Mouse (Mus musculus) adrenal gland, adult 8-10 months (tissue): ENCODE results near the gene Sirpa. TPM values are rescaled to one million over a fixed set of nuclear protein-coding genes. Genes with fewer than 3 reads are reported as not detected.

Source experiments
- DNase-seq: peaks from one replicate; pipeline ENCODE4 v3.0.0; 2022
- total RNA-seq, 4 experiments: library from RNA; stranded (reverse); gene quantifications; 2 replicates each; pipeline ENCODE4 v1.2.4; 2022

Sirpa gene
- total RNA-seq, 4 experiments from 2014 or later: 58.4 to 75.6 (median 70.1) TPM

DNA sequence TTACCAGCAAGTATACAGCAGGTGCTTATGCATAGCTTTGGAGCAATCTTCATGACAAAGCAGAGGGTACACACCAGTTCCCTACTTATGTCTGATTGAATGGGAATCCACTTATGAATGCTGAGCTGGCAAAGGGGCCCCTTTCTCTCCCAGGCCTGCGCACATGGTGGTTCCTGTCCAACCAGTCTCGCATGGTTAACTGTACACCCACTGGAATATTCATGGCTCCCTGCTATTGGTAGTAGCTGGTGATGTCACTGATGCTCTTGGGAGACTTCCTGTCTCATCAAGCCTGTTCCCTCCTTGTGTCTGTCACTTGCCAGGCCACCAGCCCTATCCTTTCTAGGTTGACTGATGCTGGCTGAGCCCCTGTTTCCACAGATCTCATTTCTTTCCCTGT lies 14.3 kb downstream of the Sirpa start:
- DNase-seq: no peak

- DNase-seq: no peak
Measured at GRCm38 (mm10) chr2:129613971-129614370, 21.3 kb downstream of the Sirpa start.

DNA sequence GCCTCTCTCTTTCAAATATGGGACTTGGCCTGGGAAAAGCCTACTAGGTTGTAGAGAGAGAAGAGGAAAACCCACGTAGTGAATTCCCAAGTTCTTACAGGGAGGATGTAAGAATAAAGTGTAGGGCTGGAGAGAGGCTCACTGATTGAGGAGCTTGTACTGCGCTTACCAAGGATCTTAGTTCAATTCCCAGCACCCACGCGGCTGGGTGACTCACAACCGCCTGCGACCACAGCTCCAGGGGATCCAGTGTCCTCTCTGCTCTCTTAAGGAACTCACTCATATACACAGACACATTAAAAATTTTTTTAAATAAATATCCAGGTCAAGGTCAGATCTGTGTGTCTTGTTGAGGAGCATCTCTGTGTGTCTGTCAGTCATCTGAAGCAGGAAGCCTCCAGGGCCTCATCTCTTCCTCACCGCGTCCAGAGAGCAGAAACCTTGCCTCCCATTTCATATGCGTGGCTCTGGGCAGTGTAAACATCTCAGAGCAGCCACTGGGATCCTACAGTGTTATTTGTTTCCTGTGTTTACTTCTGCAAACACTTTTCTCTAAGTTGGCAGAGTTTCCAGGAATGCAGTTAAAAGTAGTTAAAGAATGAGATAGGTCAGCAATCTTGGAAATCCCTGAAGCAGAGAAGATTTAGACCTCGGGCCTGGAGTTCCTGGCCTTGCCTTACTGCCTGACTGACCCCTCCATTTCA lies 22.0 kb downstream of the Sirpa start:
- DNase-seq: no peak

GRCm38 (mm10) chr2:129620148-129620547 lies 27.5 kb downstream of the Sirpa start:
- DNase-seq: no peak

DNA sequence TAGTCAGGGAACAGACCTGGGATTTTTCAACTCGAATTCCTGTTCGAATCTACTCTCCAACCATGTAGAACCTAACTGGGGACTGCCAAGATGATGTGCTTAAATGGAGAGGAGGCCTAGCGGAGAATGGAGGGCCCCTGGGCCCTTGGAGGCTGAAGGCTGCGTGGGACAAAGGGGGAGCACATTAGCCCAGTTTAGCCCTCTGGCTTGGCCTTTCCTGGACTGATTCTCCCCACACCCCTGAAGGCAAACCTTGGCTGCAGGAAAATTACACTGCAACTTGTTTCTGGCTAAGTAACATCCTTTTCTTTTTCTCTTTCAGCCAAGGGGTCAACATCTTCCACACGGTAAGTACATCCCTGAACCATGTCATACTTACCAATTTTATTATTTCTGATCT lies 28.2 kb downstream of the Sirpa start:
- no peak for DNase-seq

DNA sequence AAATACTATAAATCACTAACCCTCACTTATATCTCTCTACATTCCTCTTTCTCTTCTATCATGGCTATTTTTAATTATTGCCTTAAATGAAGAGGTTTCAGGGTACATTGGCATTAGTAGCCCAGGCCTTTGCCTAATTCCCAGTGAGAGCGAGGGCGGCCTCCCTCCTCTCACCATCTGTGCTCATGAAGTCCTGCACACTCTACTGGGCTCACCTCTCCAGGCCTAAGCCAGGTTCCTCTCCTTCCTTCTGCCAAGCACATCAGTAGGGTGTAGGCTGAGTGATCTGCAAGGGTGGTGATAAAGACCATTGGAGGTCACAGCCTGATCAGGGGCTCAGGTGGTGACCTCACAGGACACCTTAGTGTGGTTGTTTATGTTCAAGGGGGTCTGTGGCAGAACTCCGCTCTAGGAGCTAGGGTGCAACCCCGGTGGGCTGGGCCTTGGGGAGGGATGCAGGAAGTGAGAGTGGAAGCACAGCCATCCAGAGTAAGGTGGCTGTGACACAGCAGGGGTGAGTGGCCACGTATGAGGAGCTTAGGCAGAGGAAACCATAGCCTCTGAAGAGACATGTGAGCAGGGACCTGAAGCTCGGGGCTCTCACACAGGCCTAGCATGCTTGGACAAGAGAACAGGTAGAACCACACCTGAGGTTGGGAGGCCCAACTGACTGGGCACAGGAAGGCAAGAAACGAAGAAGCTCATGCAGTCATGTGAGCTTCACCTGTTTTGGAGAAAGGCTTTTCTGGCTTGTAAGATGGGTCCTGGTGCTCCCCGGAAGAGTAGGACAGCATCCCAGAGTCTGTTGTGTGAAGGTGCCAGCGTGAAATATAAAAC lies 29.2 kb downstream of the Sirpa start:
- no peak for DNase-seq

DNA sequence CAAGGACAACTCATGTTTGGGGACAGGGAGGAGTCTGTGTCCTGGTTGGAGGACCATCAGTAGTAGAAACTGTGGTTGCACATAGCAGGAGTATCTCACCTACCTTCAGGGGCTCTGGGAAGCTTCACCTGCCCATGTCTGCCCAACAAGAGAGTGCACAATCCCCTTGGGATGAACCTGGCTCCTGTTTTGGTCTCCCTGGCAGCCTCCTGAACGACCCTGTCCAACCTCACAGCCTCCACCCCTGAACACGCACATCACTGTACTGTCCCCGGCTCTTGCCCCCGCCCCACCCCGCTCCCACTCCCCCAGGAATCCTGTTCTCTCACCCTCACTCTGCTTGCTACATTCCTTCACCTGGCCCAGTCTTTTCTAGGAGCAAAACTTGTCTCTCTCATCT lies 30.3 kb downstream of the Sirpa start:
- DNase-seq: no peak

- DNase-seq: no peak
Measured at GRCm38 (mm10) chr2:129623771-129624170, 31.1 kb downstream of the Sirpa start.

- no peak for DNase-seq
Measured at GRCm38 (mm10) chr2:129624246-129624918, 31.7 kb downstream of the Sirpa start.

- no peak for DNase-seq
Measured at GRCm38 (mm10) chr2:129624956-129625355, 32.3 kb downstream of the Sirpa start.

DNA sequence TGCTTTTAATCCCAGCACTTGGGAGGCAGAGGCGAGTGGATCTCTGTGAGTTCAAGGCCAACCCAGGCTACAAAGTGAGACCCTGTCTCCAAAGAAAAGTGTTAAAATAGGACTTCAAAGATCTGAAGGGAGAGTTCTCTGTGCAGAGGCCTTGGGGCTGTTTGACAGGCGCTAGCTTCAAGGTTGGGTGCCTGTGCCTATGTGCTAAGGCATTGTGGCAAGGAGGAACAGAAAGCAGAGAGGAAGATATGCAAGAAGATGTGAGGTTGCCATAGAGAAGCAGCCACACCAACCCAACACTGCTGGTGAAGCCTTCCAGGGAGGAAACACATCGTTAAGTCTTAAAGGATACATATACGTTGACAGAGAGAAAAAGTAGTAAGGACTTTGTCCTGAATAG lies 33.2 kb downstream of the Sirpa start:
- no peak for DNase-seq

DNA sequence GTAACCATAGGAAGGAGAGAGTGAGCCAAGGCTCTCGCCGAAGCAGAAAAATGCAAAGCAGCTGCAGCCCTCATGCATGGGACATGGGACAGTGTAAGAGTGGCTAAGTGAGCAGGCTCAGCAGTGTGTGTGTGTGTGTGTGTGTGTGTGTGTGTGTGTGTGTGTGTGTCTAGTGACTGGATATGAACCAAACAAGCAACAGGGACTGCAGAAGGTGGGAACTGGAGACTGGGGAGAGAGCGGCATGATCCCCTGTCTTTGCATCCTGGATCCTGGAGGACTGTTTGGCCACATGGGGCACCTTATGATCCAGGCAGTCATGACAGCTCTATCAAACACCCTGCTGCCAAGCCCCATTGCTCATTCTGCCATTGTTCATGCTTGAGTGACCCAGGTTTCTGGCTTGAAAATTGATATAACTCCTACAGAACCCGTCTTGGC lies 34.0 kb downstream of the Sirpa start:
- no peak for DNase-seq

- DNase-seq: no peak
Measured at GRCm38 (mm10) chr2:129627133-129627532, 34.5 kb downstream of the Sirpa start.

DNA sequence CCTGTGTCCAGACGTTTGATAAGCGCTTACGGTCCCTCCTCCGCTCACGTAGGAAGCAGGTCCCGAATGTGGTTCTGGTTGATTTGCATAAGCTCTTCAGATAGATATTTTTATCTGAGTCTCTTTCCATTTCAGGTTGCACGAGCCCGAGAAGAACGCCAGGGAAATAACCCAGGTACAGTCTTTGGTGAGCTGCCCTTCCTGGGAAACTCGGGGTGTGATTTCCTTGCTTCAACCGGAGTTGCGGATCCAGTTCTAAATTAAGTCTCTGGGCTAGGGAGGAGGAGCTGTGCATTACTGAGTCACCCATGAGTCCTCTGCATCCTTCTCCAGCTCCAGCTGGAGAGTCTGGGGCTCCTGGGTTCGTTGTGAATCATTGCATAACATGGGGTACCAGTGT lies 35.2 kb downstream of the Sirpa start:
- no peak for DNase-seq

GRCm38 (mm10) chr2:129628456-129629185 lies 36.0 kb downstream of the Sirpa start:
- no peak for DNase-seq

DNA sequence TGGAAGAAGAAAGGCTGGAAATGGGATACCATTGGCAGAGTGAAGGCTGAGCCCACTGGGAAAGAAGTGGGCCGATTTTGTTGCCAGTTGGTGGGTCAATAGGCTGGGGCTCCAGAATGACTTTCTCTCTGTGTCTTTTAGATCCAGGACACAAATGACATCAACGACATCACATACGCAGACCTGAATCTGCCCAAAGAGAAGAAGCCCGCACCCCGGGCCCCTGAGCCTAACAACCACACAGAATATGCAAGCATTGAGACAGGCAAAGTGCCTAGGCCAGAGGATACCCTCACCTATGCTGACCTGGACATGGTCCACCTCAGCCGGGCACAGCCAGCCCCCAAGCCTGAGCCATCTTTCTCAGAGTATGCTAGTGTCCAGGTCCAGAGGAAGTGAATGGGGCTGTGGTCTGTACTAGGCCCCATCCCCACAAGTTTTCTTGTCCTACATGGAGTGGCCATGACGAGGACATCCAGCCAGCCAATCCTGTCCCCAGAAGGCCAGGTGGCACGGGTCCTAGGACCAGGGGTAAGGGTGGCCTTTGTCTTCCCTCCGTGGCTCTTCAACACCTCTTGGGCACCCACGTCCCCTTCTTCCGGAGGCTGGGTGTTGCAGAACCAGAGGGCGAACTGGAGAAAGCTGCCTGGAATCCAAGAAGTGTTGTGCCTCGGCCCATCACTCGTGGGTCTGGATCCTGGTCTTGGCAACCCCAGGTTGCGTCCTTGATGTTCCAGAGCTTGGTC lies 37.3 kb downstream of the Sirpa start:
- no peak for DNase-seq

GRCm38 (mm10) chr2:129630532-129630886 lies 37.9 kb downstream of the Sirpa start:
- DNase-seq: no peak

- DNase-seq: peak; percentile 35
Measured at GRCm38 (mm10) chr2:129630978-129631660, 38.5 kb downstream of the Sirpa start.

- DNase-seq: no peak
Measured at GRCm38 (mm10) chr2:129632324-129632723, 39.7 kb downstream of the Sirpa start.

DNA sequence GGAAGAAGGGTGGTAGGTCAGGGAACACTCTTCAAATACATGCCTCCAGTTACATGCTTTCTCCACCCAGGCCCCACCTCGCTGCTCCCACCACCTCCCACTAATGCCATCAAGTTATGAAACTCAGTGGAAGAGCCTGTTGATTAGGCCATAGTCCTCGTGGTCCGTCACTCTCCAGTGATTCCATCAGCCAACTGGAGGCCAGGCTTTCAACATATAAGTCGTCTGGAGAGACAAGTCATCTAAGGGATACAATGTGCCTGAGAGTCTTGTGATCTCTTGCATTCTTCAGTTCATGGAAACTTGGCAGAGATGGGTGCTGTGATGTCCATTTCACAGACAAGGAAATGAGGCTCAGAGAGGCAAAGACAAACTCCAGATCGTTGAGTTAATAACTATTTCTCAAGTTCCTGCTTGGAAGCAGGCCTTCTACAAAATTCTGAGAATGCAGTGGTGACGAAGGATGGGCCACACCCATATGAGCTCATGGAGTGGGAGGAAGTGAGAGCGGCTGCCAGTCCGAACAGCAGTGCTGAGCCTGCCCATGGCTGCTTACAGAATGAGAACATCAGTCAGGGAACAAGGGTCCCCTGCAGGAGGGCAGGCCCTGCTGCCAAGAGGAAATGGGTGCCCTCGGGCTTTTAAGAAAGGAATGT lies 40.6 kb downstream of the Sirpa start:
- peak; percentile 67 for DNase-seq

DNA sequence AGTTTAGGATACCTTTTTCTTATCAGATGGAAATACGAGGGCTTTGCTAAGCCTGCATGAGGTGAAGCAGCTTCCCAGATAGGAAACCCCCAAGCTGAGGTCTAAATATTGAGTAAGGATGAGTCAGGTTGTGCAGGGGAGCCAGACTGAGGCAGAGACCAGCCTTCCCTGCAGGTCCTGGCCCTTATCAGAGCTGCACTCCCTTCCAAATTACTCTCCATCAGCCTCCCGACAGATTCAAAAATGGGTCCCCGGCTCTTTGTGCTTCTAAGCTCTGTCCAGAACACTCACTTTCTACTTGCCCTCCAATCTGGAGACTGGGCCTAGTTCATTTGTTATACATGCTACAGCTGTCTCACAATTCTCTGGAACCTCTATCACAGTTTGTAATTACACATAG lies 41.3 kb downstream of the Sirpa start:
- no peak for DNase-seq
